Mouse (Mus musculus) liver, adult 2 months (tissue): ENCODE measurements around the gene Fbrs.

Experiments
- CTCF ChIP-seq: fragments of 200-500 bp; IDR thresholded peaks from 2 replicates; pipeline ENCODE4 v1.5.1; 2011; ENCODE audit warnings: low read depth, low read length, control low read depth
- POLR2A ChIP-seq: fragments of 200-500 bp; IDR thresholded peaks from 2 replicates; pipeline ENCODE4 v1.6.1; 2011; ENCODE audit warnings: low read length, control low read depth; ENCODE audit not compliant: insufficient read depth; ENCODE audit errors: extremely low read depth

DNA sequence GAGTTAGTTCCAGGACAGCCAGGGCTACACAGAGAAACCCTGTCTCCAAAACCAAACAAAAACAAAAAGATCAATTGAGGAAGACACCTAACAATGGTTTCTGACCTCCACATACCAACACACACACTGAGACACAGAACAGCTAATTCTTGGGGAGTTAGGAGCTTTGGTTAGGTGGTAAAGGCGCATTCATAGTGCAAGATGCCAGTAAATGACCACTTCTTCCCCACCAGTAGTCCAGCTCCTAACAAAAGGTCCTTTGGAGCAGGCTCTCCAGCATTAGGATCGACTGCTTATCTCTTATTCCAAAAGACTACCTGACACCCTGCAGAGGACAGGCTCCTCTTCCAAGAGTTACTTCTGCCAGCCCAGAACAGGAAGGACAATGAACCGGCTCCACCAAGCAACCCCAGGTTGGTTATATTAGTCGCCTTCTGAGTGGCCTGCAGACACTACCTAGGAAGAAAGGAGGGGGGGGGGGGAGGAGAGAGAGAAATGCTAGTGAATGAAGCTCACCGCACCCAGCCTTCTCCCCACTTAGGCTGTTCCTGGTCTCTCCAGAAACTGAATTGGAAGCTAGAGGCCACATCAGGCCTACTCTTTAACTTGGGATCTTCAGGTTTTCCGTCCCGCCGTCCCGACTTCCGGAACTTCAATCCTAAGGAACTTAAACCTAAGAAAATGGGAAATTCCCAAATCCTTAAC, 8.8 kb upstream of the Fbrs start:
- TF ChIP-seq CTCF (no peak), POLR2A (no peak)
